Mouse (Mus musculus): Measurements from ENCODE around the gene Prdx2.

GRCm38 (mm10) chr8:84985049-84985683, 15.8 kb downstream of the Prdx2 start:
- TF ChIP-seq CTCF (IDR thresholded peaks at IDR 0.05; ENCODE audit: control insufficient read depth, insufficient read depth, low read length): no peak
- TF ChIP-seq POLR2A (IDR thresholded peaks at IDR 0.05; ENCODE audit: borderline replicate concordance, control insufficient read depth, low read depth, low read length): no peak

Measured in bone marrow, adult 2 months (tissue).